Mouse (Mus musculus) neural tube, embryonic 11.5 days (tissue): ENCODE data around the gene Taok1. TPM values are rescaled to one million over a fixed set of nuclear protein-coding genes. Genes with fewer than 3 reads are reported as not detected.
A peak's percentile ranks its signal among the peaks of the same experiment; 100 is the strongest.

Experiments
- ATAC-seq: fragments of 200-750 bp; cut with Nextera tagmentation; 2 replicates; pipeline ENCODE4 v1.8.0; 2017; ENCODE audit warnings: moderate number of reproducible peaks, mild to moderate bottlenecking, moderate TSS enrichment, moderate library complexity; ENCODE audit not compliant: insufficient read depth, low FRiP score, low TSS enrichment
- DNase-seq: peaks from one replicate; pipeline ENCODE4 v3.0.0-alpha.2; 2015; ENCODE audit warnings: low spot score
- H3K27ac ChIP-seq: fragments of 300-500 bp; sonication (generic); 2 replicates; pipeline ENCODE4 v1.5.1; 2014; ENCODE audit warnings: low read depth, mild to moderate bottlenecking, low read length
- H3K27me3 ChIP-seq: fragments of 300-500 bp; sonication (generic); 2 replicates; pipeline ENCODE4 v1.6.1; 2014; ENCODE audit warnings: mild to moderate bottlenecking, low read length, mixed read lengths; ENCODE audit not compliant: control insufficient read depth, insufficient read depth
- H3K36me3 ChIP-seq: fragments of 300-500 bp; sonication (generic); 2 replicates; pipeline ENCODE4 v1.6.1; 2014; ENCODE audit warnings: mild to moderate bottlenecking, low read length, moderate library complexity, mixed read lengths; ENCODE audit not compliant: control insufficient read depth, insufficient read depth
- H3K4me1 ChIP-seq: fragments of 300-500 bp; sonication (generic); 2 replicates; pipeline ENCODE4 v1.6.1; 2014; ENCODE audit warnings: low read length, mixed read lengths; ENCODE audit not compliant: control insufficient read depth, insufficient read depth
- H3K4me2 ChIP-seq: fragments of 300-500 bp; sonication (generic); 2 replicates; pipeline ENCODE4 v1.6.1; 2014; ENCODE audit warnings: low read depth, mild to moderate bottlenecking, moderate library complexity
- H3K4me3 ChIP-seq: fragments of 300-500 bp; sonication (generic); 2 replicates; pipeline ENCODE4 v1.5.1; 2014; ENCODE audit warnings: low read depth, low read length
- H3K9ac ChIP-seq: fragments of 300-500 bp; sonication (generic); 2 replicates; pipeline ENCODE4 v1.6.1; 2014; ENCODE audit warnings: mild to moderate bottlenecking, low read length
- H3K9me3 ChIP-seq: fragments of 300-500 bp; sonication (generic); 2 replicates; pipeline ENCODE4 v1.6.1; 2016; ENCODE audit warnings: low read length; ENCODE audit not compliant: control insufficient read depth
- WGBS: fragments of 180-500 bp; shearing (Covaris S2); extraction: QIAGEN DNeasy Blood & Tissue Kit; methylation state at CpG from one replicate; pipeline ENCODE4 v1.1.7; 2014; 5-methylcytosine and 5-hydroxymethylcytosine counted together
- polyA plus RNA-seq: library from polyadenylated mRNA; unstranded; fragments of >200 nt; fragmentation: Nextera tagmentation; extraction: Ambion mirVana; gene quantifications from 2 replicates; pipeline ENCODE4 v1.2.1, GENCODE M21; 2014

Taok1 gene
- polyA plus RNA-seq, 1 experiment from 2014 or later: 18.4 TPM

GRCm38 (mm10) chr11:77506941-77507340 is 100.7 kb downstream of the Taok1 start:
- ATAC-seq: no peak
- Histone ChIP-seq H3K4me3 (no peak overlapping the region), H3K4me1 (0 out of 2 replicates have a peak, but pooled peaks cover 2% of the 10 kb centered on the region), H3K4me2 (no peak overlapping the region), H3K27me3 (no peaks in the 10 kb centered on the region), H3K9ac (no peak overlapping the region), H3K27ac (no peak overlapping the region), H3K9me3 (no peaks in the 10 kb centered on the region), H3K36me3 (peaks cover 26% of the 10 kb centered on the region)
- no peak for DNase-seq
- 91% methylated on average over 6 of the region's 6 CpGs for WGBS

- Histone ChIP-seq H3K9ac (no peak overlapping the region), H3K4me2 (no peak overlapping the region), H3K27me3 (no peaks in the 10 kb centered on the region), H3K36me3 (peaks cover 26% of the 10 kb centered on the region), H3K4me1 (0 out of 2 replicates have a peak, but pooled peaks cover 2% of the 10 kb centered on the region), H3K4me3 (no peak overlapping the region), H3K9me3 (no peaks in the 10 kb centered on the region), H3K27ac (no peak overlapping the region)
- WGBS: 84% methylated on average over 14 of the region's 14 CpGs
- ATAC-seq (no peak), DNase-seq (no peak)
These were observed 101.3 kb downstream of the Taok1 start for GRCm38 (mm10) chr11:77506273-77506672.

GRCm38 (mm10) chr11:77505291-77505980 is 102.2 kb downstream of the Taok1 start:
- H3K4me1 ChIP-seq: 0 out of 2 replicates have a peak, but pooled peaks cover 2% of the 10 kb centered on the region
- no peak for DNase-seq
- no peaks in the 10 kb centered on the region for H3K9me3 ChIP-seq
- H3K4me2 ChIP-seq: no peak overlapping the region
- no peak overlapping the region for H3K4me3 ChIP-seq
- peaks cover 26% of the 10 kb centered on the region for H3K36me3 ChIP-seq
- H3K27ac ChIP-seq: no peak overlapping the region
- ATAC-seq: no peak
- H3K9ac ChIP-seq: no peak overlapping the region
- H3K27me3 ChIP-seq: no peaks in the 10 kb centered on the region
- WGBS: 93% methylated on average over 22 of the region's 22 CpGs

- H3K27ac ChIP-seq: no peak overlapping the region
- H3K4me1 ChIP-seq: 0 out of 2 replicates have a peak, but pooled peaks cover 2% of the 10 kb centered on the region
- H3K27me3 ChIP-seq: no peaks in the 10 kb centered on the region
- WGBS: 95% methylated on average over 19 of the region's 19 CpGs
- no peak overlapping the region for H3K9ac ChIP-seq
- no peak for ATAC-seq
- H3K9me3 ChIP-seq: no peaks in the 10 kb centered on the region
- no peak overlapping the region for H3K4me3 ChIP-seq
- no peak overlapping the region for H3K4me2 ChIP-seq
- DNase-seq: no peak
- peaks cover 27% of the 10 kb centered on the region for H3K36me3 ChIP-seq
These were observed 103.2 kb downstream of the Taok1 start for GRCm38 (mm10) chr11:77504377-77504776.

GRCm38 (mm10) chr11:77503511-77503910 is 104.1 kb downstream of the Taok1 start:
- 0 out of 2 replicates have a peak, but pooled peaks cover 2% of the 10 kb centered on the region for H3K4me1 ChIP-seq

GRCm38 (mm10) chr11:77502481-77502880 is 105.1 kb downstream of the Taok1 start:
- no peak for ATAC-seq
- WGBS: 88% methylated on average over 6 of the region's 6 CpGs
- no peak for DNase-seq
- no peak overlapping the region for H3K9ac ChIP-seq
- H3K36me3 ChIP-seq: peaks cover 30% of the 10 kb centered on the region
- no peak overlapping the region for H3K4me3 ChIP-seq
- no peaks in the 10 kb centered on the region for H3K9me3 ChIP-seq
- no peak overlapping the region for H3K4me2 ChIP-seq
- peaks cover 5% of the 10 kb centered on the region for H3K4me1 ChIP-seq
- no peaks in the 10 kb centered on the region for H3K27me3 ChIP-seq
- no peak overlapping the region for H3K27ac ChIP-seq

More at GRCm38 (mm10) chr11:77503511-77503910, 104.1 kb downstream of the Taok1 start:
- Histone ChIP-seq H3K4me3 (no peak overlapping the region), H3K27ac (no peak overlapping the region), H3K9ac (no peak overlapping the region), H3K9me3 (no peaks in the 10 kb centered on the region), H3K36me3 (peaks cover 30% of the 10 kb centered on the region), H3K4me2 (no peak overlapping the region), H3K27me3 (no peaks in the 10 kb centered on the region)
- ATAC-seq (no peak), DNase-seq (no peak)
- WGBS: 66% methylated on average over 3 of the region's 3 CpGs

- H3K27me3 ChIP-seq: no peaks in the 10 kb centered on the region
- H3K4me3 ChIP-seq: no peak overlapping the region
- no peak overlapping the region for H3K9ac ChIP-seq
- ATAC-seq (no peak), DNase-seq (no peak)
- H3K4me2 ChIP-seq: no peak overlapping the region
- H3K27ac ChIP-seq: no peak overlapping the region
- H3K36me3 ChIP-seq: peaks cover 29% of the 10 kb centered on the region
- H3K9me3 ChIP-seq: no peaks in the 10 kb centered on the region
- peaks cover 9% of the 10 kb centered on the region for H3K4me1 ChIP-seq
- WGBS: 93% methylated on average over 4 of the region's 4 CpGs
These were observed 105.6 kb downstream of the Taok1 start for GRCm38 (mm10) chr11:77501971-77502370.

- Histone ChIP-seq H3K4me3 (no peak overlapping the region), H3K27me3 (no peaks in the 10 kb centered on the region), H3K36me3 (peaks cover 24% of the 10 kb centered on the region), H3K9ac (no peak overlapping the region), H3K9me3 (no peaks in the 10 kb centered on the region), H3K4me1 (peaks cover 11% of the 10 kb centered on the region), H3K4me2 (no peak overlapping the region), H3K27ac (no peak overlapping the region)
- DNase-seq (peak; percentile 74), ATAC-seq (no peak)
- WGBS: 27% methylated on average over 5 of the region's 5 CpGs
These were observed 106.2 kb downstream of the Taok1 start for GRCm38 (mm10) chr11:77501392-77501791.
